Mouse (Mus musculus): ENCODE results near the gene Fam151a.

- TF ChIP-seq EP300 (IDR thresholded peaks at IDR 0.05; ENCODE audit: low read depth): no peak
- no peak for TF ChIP-seq CTCF (IDR thresholded peaks at IDR 0.05; ENCODE audit: low read depth)
Measured at GRCm38 (mm10) chr4:106787830-106788229, 54.1 kb downstream of the Fam151a start.

All from heart, postnatal 0 days (tissue).